Mouse (Mus musculus): ENCODE results near the gene Triobp. TPM values are rescaled to one million over a fixed set of nuclear protein-coding genes. Genes with fewer than 3 reads are reported as not detected.
"Not testable (repeated sequence)": the region's sequence is repeated elsewhere in the genome, so short reads cannot be mapped to it uniquely, and the experiment has no call there.

Gene Triobp
- total RNA-seq, 2 experiments from 2014 or later, result 40.7 to 61.3 TPM

DNA sequence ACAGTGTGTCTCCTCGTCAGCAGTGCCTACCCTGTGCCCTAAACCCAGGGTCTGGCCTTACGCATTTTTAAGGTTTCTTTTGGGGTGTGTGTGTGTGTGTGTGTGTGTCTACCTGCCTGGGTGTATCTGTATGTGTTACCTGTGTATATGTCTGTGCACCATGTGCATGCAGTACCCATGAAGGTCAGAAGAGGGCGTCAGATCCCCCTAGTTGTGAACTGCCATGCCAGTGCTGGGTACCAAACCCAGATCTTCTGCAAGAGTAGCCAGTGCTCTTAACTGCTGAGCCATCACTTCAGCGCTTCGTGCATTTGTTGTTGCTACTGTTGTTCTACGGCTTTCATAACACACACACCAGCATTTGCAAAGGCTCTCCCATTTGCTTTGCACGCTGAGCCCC is 44.7 kb downstream of the Triobp start:
- no peak for ATAC-seq (replicated peaks; ENCODE audit: low FRiP score, poor library complexity, severe bottlenecking)

DNA sequence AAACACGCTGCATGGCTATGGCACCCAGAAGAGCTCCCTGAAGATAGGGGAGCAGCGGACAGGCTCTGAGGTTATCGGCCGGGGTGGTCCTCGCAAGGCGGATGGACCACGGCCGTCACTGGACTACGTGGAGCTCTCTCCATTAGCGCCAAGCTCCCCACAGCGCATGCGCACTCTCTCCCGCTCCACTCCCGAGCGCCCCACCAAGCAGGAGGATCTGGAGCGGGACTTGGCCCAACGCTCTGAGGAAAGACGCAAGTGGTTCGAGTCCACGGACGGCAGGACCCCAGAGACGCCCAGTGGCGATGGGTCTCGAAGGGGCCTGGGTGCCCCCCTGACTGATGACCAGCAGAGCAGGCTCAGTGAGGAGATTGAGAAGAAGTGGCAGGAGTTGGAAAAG is 45.4 kb downstream of the Triobp start:
- no peak for ATAC-seq (replicated peaks; ENCODE audit: low FRiP score, poor library complexity, severe bottlenecking)

DNA sequence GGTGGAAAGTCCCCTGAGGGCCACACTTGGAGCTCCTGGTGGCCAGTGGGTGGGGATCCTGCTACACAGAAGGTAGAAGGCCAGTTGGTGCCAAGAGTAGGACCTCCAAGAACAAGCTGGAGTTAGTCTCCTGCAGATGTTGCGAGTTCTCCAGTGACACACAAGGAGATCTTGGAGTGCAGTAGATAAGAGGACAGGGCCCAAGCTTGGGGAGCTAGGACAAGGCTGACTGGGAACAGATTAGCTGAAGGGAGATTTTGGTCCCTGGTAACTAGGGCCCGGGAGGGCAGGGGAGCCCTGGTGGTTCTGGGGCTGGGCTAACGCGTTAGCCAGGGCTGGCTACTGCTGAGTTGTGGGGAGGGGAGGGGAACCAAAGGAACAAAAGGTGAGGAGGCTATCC is 48.4 kb downstream of the Triobp start:
- no peak for ATAC-seq (replicated peaks; ENCODE audit: low FRiP score, poor library complexity, severe bottlenecking)

DNA sequence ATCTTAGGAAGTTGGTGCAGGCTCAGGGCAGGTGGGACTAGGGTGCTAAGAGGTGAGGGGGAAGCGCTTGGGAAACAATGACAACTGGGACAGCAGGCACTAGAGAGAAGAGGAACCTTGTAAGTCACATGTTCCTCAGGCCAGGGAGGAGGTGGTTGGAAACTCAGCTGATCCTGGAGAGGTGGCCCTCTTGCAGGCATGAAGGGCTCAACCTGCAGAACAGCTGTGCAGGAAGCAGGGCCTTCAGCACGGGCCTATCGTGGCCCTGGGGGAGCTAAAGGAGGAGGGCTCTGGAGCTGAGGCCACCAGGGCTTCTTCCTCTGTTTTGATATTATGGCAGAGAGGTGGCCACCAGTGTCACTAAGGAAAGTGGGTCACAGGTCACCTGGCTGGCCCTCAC is 49.1 kb downstream of the Triobp start:
- ATAC-seq (replicated peaks; ENCODE audit: low FRiP score, poor library complexity, severe bottlenecking), result no peak

DNA sequence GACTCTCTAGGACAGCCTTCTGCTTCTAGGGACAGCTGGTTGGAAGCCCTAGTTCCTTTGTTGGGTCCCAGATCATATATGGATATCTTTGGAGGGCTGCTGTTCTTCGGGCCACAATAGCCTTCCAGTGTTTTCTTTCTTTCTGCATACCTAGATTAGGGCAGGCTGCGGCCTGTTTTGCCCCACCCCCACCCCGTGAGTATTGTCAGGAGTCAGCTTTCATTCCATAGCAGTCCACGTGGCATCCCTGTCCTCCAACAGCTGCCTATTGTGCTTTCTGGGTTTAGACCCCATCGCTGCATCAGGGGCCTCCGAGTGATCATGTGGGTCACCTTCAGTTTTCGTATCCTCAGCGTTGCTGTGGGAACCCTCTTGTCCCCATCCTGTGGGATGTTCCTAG is 50.8 kb downstream of the Triobp start:
- no peak for ATAC-seq (replicated peaks; ENCODE audit: low FRiP score, poor library complexity, severe bottlenecking)

DNA sequence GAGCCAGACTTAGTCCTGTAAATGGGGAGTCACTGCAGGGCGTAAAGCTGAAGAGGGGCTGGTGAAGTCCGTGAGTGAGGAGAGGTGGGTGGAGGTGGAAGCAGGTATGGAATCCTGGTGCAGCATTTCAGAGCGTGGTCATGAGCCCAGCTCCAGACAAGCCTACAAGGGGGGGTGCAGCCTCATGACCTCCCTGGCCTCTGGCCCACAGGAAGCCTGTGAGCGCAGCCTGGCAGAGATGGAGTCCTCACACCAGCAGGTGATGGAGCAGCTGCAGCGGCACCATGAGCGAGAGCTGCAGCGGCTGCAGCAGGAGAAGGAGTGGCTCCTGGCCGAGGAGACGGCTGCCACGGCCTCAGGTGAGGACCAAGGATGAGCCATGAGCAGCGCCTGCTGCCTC is 52.1 kb downstream of the Triobp start:
- ATAC-seq (replicated peaks; ENCODE audit: low FRiP score, poor library complexity, severe bottlenecking), result no peak

DNA sequence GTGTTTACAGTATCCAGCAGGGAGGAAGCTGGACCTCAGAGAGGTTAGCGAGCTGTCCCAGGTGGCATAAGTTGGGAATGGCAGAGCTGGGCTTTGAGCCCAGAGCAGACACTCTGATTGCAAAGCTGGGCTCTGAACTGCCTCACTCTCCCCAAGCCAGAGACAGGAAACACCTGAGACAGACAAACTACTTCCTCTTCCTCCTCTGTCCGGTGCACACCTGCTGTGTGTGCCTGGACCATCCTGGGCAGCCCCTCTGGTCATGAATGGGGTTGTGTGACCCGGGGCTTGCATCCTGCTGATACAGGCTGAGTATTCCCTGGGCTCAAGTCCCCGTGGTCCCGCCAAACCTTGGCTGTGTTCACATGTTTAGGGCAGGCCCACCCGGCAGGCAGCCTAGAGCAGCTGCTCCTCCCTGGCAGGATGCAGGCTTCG is 52.9 kb downstream of the Triobp start:
- no peak for ATAC-seq (replicated peaks; ENCODE audit: low FRiP score, poor library complexity, severe bottlenecking)

DNA sequence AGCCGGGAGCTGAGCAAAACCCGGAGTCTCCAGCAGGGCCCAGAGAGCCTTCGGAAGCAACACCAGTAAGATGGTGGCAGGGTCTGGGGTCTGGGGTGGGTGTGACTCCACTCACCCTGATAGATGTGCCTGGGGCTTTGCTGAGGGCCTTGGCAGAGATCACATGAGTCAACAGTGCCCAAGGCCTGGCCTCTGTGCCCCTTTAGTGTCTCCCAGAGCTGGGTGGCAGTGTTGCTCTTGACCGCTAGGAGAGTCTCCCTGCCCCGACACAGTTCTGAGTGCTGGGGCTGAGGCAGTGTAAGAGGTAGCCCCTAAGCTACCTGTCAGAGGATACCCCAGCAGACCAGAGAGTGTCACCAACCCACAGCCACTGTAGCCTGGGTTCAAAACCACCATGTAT is 54.0 kb downstream of the Triobp start:
- no peak for ATAC-seq (replicated peaks; ENCODE audit: low FRiP score, poor library complexity, severe bottlenecking)

DNA sequence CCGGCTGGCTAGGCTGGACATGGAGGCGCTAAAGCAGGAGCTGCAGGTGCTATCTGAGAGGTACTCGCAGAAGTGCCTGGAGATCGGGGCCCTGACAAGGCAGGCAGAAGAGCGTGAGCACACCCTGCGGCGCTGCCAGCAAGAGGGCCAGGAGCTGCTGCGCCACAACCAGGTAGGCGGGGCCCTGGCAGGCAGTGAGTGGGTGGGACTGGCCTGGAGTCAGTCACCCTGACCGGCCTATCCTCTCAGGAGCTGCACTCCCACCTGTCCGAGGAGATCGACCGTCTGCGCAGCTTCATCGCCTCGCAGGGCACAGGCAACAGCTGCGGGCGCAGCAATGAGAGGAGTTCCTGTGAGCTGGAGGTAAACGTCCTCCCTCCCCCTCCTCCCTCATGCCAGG is 54.5 kb downstream of the Triobp start:
- ATAC-seq (replicated peaks; ENCODE audit: low FRiP score, poor library complexity, severe bottlenecking), result no peak

DNA sequence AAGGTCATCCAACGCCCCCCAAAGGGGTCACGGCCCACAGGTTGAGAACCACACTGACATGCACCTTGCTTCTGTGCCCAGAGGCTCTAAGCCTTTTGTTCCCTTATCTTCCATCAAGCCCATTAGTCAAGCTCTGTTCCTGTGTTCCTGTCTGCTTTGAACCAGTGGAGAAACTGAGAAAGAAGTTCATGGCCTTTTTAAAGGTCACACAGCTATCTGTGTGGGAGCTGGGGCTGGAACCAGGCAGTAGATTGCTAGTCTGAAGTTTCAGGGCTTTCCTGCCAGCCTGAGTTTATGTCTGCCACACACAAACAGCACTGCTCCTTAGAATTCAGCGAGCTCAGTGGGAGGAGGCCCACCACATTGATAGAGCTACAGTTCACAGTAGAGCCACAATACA is 55.6 kb downstream of the Triobp start:
- ATAC-seq (replicated peaks; ENCODE audit: low FRiP score, poor library complexity, severe bottlenecking), result no peak

DNA sequence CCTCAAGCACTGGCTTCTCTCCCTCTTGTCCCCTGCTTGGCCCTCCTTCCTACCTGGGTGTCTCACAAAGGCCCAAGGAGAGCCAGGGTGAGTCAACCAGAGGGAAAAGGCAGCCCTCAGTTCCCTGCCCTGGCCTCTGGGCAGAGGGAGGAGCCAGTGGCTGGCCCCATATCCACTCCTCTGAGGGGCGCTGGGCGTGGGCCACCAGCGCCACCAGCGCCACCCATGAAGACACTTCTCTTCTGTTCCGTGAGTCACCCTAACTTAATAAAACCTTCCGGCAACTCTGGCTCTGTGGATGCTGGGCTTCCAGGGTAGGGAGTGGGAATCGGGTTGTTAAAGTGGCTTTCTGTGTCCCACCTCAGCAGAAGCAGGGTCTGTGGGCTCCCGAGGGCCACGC is 58.1 kb downstream of the Triobp start:
- no peak for ATAC-seq (replicated peaks; ENCODE audit: low FRiP score, poor library complexity, severe bottlenecking)

DNA sequence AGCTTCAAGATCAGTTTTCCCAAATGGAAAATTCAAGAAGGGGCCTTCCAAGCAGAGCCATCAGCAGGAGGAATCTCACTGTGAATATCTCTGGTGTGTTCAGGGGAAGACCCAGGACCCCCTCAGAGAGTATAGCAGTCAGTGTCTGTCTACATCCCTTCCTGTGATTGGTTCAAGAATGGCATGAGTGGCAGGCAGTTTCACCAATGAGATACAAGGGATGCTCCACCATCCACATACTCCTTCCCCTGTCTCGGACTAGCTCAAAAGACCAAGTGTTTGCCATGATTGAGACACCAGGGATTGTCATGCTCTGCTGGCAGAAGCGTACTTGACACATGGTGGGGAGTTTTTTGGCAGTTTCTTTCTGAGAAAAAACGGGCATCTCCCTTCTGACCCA is 59.1 kb downstream of the Triobp start:
- no peak for ATAC-seq (replicated peaks; ENCODE audit: low FRiP score, poor library complexity, severe bottlenecking)

DNA sequence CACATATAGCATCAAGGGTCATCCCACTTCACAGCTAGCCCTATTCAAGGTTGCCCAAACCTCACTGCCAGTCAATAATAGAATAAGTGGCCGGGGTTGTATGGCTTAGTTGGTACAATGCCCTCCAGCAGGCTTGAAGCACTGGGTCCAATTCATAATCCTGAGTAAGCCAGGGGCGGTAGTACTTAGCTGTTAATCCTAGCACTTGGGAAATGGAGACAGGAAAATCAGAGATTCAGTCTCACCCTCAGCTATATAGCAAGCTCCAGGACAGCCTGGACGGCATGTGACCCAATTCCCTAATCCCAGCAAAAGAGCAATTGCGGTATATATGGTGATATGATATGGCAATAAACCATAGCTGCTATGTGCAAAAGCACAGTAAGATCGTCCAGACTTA is 59.5 kb downstream of the Triobp start:
- no peak for ATAC-seq (replicated peaks; ENCODE audit: low FRiP score, poor library complexity, severe bottlenecking)

DNA sequence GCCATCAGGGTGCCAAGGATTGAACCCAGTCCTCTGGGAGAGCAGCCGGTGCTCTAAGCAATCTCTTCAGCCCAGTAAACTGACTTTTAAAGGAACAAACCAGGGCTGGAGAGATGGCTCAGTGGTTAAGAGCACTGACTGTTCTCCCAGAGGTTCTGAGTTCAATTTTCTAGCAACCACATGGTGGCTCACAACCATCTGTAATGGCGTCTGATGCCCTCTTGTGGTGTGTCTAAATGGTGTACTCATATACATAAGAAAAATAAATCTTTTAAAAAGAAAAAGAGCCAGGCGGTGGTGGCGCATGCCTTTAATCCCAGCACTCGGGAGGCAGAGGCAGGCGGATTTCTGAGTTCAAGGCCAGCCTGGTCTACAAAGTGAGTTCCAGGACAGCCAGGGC is 60.3 kb downstream of the Triobp start:
- ATAC-seq (replicated peaks; ENCODE audit: low FRiP score, poor library complexity, severe bottlenecking), result not testable (repeated sequence)

DNA sequence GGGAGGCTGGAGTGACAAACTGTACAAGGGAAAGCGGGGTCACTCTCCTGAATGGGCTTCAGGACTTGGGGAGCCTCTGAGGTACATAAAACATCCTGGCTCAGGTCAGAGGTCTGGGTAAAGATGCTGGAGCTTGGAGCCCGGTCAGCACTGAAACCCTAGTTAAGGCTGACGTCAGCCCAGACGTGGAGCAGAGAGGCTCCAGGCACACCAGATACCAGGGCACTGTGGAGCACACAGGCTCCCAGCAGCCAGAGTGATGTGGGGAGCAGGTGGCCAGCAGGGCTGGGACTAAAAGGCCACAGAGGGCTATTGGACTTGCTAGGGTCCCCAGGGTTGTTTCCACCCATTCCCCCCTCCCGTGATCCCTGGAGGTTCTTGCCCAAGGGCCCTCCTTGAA is 62.2 kb downstream of the Triobp start:
- no peak for ATAC-seq (replicated peaks; ENCODE audit: low FRiP score, poor library complexity, severe bottlenecking)

DNA sequence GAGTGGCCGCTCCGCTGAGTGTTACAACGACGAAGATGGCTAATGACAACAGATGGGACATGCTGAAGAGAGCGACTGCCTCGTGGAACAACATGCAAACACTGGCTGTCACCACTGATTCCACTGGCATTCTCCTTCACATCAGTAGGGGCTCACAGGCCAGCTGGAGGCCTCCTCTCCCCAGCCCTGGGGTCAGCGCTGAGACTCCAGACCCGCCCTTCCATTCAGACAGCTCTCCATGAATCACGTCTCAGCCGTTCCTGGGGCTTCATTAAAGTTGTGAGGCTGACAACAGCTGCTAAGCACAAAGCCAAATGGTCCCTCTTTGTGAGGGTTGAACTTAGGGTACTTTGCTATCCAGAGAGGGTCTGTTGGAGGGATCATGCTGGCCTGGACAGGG is 64.0 kb downstream of the Triobp start:
- ATAC-seq (replicated peaks; ENCODE audit: low FRiP score, poor library complexity, severe bottlenecking), result no peak

DNA sequence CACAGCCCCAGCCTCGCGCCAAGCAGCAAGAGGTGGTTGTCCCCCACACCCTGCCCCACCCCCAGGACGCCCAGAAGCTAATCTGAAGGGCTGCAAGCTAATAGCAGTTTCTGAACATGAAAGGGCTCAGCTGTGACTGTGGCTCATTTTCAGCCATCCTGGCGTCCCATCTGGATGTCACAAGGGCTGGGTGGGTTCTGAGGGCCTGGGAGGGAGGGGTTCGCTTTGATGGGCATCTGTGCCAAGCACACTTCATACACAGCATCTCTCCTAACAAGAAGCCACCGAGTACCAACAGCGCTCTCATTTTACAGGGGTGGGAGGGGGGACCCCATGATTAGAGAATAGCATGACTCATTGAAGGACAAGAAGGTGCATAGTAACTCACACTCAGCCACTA is 65.9 kb downstream of the Triobp start:
- no peak for ATAC-seq (replicated peaks; ENCODE audit: low FRiP score, poor library complexity, severe bottlenecking)

DNA sequence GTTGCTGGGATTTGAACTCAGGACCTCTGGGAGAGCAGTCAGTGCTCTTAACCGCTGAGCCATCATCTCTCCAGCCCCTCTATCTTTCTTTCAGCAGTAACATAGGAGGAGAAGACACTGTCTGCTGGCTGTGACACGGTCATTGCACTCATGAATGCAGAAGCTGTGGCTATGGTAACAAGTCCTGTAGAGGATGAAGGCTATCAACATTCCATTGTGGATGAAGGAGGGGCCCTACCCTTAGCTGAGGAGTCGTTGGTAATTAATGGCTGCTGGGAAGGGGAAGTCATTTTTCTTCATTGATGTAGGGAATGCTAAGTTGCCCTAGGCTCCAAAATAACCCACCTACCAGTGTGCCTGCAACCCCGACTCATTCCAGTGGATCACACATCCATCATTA is 70.7 kb downstream of the Triobp start:
- ATAC-seq (replicated peaks; ENCODE audit: low FRiP score, poor library complexity, severe bottlenecking), result no peak

DNA sequence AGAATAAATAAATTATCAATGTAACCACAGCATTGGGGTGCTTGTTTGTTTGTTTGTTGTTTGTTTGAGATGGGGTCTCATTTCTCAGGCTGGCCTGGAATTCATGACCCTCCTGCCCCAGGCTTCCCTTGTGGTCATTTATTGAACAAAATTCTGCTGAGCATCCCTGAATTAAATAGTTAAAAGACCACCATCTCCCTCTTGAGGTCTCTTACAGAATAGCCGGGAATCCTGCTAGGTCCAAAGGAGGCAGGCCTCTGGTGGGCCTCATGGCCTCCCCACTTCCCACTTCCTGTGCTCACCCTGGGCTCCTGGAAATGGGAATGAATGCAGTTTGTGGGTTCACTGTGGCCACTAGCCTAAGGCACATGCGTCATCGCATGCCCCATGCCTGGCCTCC is 71.4 kb downstream of the Triobp start:
- no peak for ATAC-seq (replicated peaks; ENCODE audit: low FRiP score, poor library complexity, severe bottlenecking)

DNA sequence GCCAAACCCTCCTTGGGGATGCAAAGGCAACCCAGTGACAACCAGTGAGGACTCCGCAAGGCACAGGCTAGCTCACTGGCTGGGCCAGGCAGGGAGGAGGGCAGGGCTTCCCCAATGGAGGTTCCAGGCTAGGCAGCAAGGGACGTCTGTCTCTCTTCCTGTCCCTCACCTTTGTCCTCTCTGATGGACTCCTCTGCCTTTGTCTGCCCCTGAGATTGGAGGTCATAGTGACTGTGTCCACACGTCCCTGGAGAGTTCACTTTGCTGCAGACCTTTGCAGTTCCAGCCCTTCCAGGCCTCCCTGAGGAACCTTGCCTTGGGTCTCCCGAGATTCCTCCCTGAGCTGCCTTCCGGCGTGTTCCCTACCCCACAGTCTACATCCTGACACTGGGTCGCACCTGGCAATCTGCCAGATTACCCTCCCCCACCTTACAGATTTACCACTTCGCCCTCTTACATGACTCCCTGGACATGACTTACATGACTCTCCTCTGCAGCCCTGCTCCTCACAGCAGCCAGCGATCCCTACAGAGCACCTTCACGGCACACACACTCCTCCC is 75.2 kb downstream of the Triobp start:
- ATAC-seq (replicated peaks; ENCODE audit: low FRiP score, poor library complexity, severe bottlenecking), result no peak; the same call in 1 of the 2 replicates

DNA sequence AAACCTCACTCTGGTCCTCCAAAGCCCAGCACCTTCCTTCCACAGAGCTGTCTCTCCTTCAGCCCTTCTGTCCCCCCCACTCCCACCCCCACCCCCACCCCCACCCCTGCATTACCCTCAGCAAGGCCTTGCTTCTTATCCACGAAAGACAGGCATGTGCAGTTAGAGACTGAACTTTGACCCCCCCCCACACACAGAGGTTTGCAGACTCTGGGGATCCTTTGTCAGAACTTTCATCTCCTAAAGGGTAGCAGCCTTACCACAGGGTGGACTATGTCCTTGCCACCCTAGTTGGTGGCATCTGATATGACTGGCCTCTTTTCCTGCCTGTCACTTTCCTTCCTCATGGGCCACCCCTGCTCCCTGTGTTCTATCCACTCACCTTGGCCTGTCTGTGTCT is 75.8 kb downstream of the Triobp start:
- ATAC-seq (replicated peaks; ENCODE audit: low FRiP score, poor library complexity, severe bottlenecking), result no peak

DNA sequence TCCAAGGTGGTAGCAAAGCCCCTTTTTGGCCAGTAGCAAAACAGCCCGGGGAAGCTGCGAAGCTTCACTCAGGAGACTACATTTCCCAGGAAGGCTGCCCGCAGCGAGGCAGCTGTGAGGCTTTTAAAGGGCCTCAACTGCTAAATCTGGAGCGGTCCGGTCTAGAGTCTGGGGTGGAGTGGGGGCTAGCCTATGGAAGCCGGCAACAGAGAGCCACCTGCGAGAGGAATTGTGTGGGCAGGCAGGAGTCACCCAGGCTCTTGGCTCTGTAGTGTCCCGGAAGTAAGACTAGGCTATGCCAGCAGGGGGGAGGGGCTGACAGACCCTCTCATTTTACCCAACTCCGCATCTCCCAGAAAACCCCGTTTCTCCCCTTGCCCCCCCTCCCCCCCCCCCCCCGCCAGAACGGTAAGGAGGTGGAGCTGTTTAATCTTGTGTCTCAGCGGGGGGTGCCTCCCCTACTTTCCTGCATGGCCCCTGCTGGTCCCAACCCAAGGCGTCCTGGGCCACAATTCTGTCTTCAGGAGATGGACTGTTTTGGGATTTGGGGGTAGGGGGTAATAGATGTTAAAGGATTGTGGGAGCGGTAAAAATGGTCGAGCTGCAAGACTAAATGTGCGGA is 78.3 kb downstream of the Triobp start:
- no peak for ATAC-seq (replicated peaks; ENCODE audit: low FRiP score, poor library complexity, severe bottlenecking)
